Mouse (Mus musculus): ENCODE data around the gene Prkce.

Prkce gene

GRCm38 (mm10) chr17:86489827-86490226 lies 322.2 kb downstream of the Prkce start:
- DNase-seq (ENCODE audit: low spot score) = no peak

GRCm38 (mm10) chr17:86492376-86492775 lies 324.8 kb downstream of the Prkce start:
- peak; percentile 62 for DNase-seq (ENCODE audit: low spot score)

- no peak for DNase-seq (ENCODE audit: low spot score)
Measured at GRCm38 (mm10) chr17:86493891-86494420, 326.4 kb downstream of the Prkce start.

GRCm38 (mm10) chr17:86494494-86494893 lies 326.9 kb downstream of the Prkce start:
- DNase-seq (ENCODE audit: low spot score) = no peak

- no peak for DNase-seq (ENCODE audit: low spot score)
Measured at GRCm38 (mm10) chr17:86494895-86495294, 327.3 kb downstream of the Prkce start.

- peak; percentile 44 for DNase-seq (ENCODE audit: low spot score)
Measured at GRCm38 (mm10) chr17:86496123-86496771, 328.7 kb downstream of the Prkce start.

- DNase-seq (ENCODE audit: low spot score) = no peak
Measured at GRCm38 (mm10) chr17:86497302-86497701, 329.7 kb downstream of the Prkce start.

- DNase-seq (ENCODE audit: low spot score) = peak; percentile 55
Measured at GRCm38 (mm10) chr17:86499359-86500045, 331.9 kb downstream of the Prkce start.

GRCm38 (mm10) chr17:86501393-86501792 lies 333.8 kb downstream of the Prkce start:
- no peak for DNase-seq (ENCODE audit: low spot score)

GRCm38 (mm10) chr17:86503208-86503897 lies 335.8 kb downstream of the Prkce start:
- DNase-seq (ENCODE audit: low spot score) = no peak

- no peak for DNase-seq (ENCODE audit: low spot score)
Measured at GRCm38 (mm10) chr17:86505183-86505631, 337.6 kb downstream of the Prkce start, which contains the start of gene Gm10309. Gm10309 (minus strand) TSS chr17:86505232.

- no peak for DNase-seq (ENCODE audit: low spot score)
Measured at GRCm38 (mm10) chr17:86506881-86507280, 339.3 kb downstream of the Prkce start.

- no peak for DNase-seq (ENCODE audit: low spot score)
Measured at GRCm38 (mm10) chr17:86507342-86508211, 340.0 kb downstream of the Prkce start.

GRCm38 (mm10) chr17:86508212-86508490 lies 340.6 kb downstream of the Prkce start:
- no peak for DNase-seq (ENCODE audit: low spot score)

- no peak for DNase-seq (ENCODE audit: low spot score)
Measured at GRCm38 (mm10) chr17:86509871-86510270, 342.3 kb downstream of the Prkce start.

- no peak for DNase-seq (ENCODE audit: low spot score)
Measured at GRCm38 (mm10) chr17:86514974-86515620, 347.5 kb downstream of the Prkce start.

GRCm38 (mm10) chr17:86516630-86517029 lies 349.0 kb downstream of the Prkce start:
- DNase-seq (ENCODE audit: low spot score) = no peak

GRCm38 (mm10) chr17:86518604-86519003 lies 351.0 kb downstream of the Prkce start:
- no peak for DNase-seq (ENCODE audit: low spot score)

GRCm38 (mm10) chr17:86521252-86521651 lies 353.7 kb downstream of the Prkce start:
- no peak for DNase-seq (ENCODE audit: low spot score)

- DNase-seq (ENCODE audit: low spot score) = no peak
Measured at GRCm38 (mm10) chr17:86522649-86523048, 355.1 kb downstream of the Prkce start.

- peak; percentile 45 for DNase-seq (ENCODE audit: low spot score)
Measured at GRCm38 (mm10) chr17:86523374-86523773, 355.8 kb downstream of the Prkce start.

Data from yolk sac, embryonic 10.5 days (tissue).